Mouse (Mus musculus): ENCODE data around the gene 2410004B18Rik. TPM values are rescaled to one million over a fixed set of nuclear protein-coding genes. Genes with fewer than 3 reads are reported as not detected.

2410004B18Rik gene
- polyA plus RNA-seq, 1 experiment from 2014 or later = 38.7 TPM

GRCm38 (mm10) chr3:145950034-145950814 is 12.4 kb downstream of the 2410004B18Rik start:
- Histone ChIP-seq H3K4me3 (ENCODE audit: low read depth, low read length) (peak overlapping the region; percentile 12; the same call in 1 of the 2 replicates), H3K27ac (ENCODE audit: low read depth, low read length) (no peak overlapping the region), H3K4me2 (replicated peaks; ENCODE audit: low read depth) (peak overlapping the region; percentile 48), H3K9ac (ENCODE audit: low read depth, low read length) (no peak overlapping the region), H3K9me3 (ENCODE audit: control insufficient read depth) (no peaks in the 10 kb centered on the region), H3K27me3 (replicated peaks; ENCODE audit: control insufficient read depth, insufficient read depth, low read length) (no peaks in the 10 kb centered on the region), H3K36me3 (ENCODE audit: control insufficient read depth, insufficient read depth) (peaks cover 4% of the 10 kb centered on the region; the same call in 1 of the 2 replicates), H3K4me1 (replicated peaks; ENCODE audit: control insufficient read depth, insufficient read depth, low read length) (0 out of 2 replicates have a peak, but pooled peaks cover 7% of the 10 kb centered on the region)
- TF ChIP-seq CTCF (IDR thresholded peaks at IDR 0.05; ENCODE audit: low read depth) = peak; percentile 75
- WGBS = 6% methylated on average over 15 of the region's 15 CpGs
- ATAC-seq = peak; percentile 72

GRCm38 (mm10) chr3:145950815-145951130 is 13.0 kb downstream of the 2410004B18Rik start:
- WGBS = 25% methylated on average over 5 of the region's 5 CpGs
- H3K27ac ChIP-seq (ENCODE audit: low read depth, low read length) = no peak overlapping the region
- H3K4me2 ChIP-seq (replicated peaks; ENCODE audit: low read depth) = peak overlapping the region; percentile 48
- no peaks in the 10 kb centered on the region for H3K9me3 ChIP-seq (ENCODE audit: control insufficient read depth)
- H3K27me3 ChIP-seq (replicated peaks; ENCODE audit: control insufficient read depth, insufficient read depth, low read length) = no peaks in the 10 kb centered on the region
- 0 out of 2 replicates have a peak, but pooled peaks cover 7% of the 10 kb centered on the region for H3K4me1 ChIP-seq (replicated peaks; ENCODE audit: control insufficient read depth, insufficient read depth, low read length)
- H3K4me3 ChIP-seq (ENCODE audit: low read depth, low read length) = peak overlapping the region; percentile 12; the same call in 1 of the 2 replicates
- no peak overlapping the region for H3K9ac ChIP-seq (ENCODE audit: low read depth, low read length)
- peaks cover 2% of the 10 kb centered on the region; the same call in 1 of the 2 replicates for H3K36me3 ChIP-seq (ENCODE audit: control insufficient read depth, insufficient read depth)
- TF ChIP-seq CTCF (IDR thresholded peaks at IDR 0.05; ENCODE audit: low read depth) = no peak
- no peak for ATAC-seq

GRCm38 (mm10) chr3:145951287-145952165 is 13.7 kb downstream of the 2410004B18Rik start:
- Histone ChIP-seq H3K9ac (ENCODE audit: low read depth, low read length) (no peak overlapping the region), H3K4me2 (replicated peaks; ENCODE audit: low read depth) (no peak overlapping the region), H3K27me3 (replicated peaks; ENCODE audit: control insufficient read depth, insufficient read depth, low read length) (no peaks in the 10 kb centered on the region), H3K9me3 (ENCODE audit: control insufficient read depth) (no peaks in the 10 kb centered on the region), H3K27ac (ENCODE audit: low read depth, low read length) (no peak overlapping the region), H3K36me3 (ENCODE audit: control insufficient read depth, insufficient read depth) (no peaks in the 10 kb centered on the region), H3K4me1 (replicated peaks; ENCODE audit: control insufficient read depth, insufficient read depth, low read length) (0 out of 2 replicates have a peak, but pooled peaks cover 7% of the 10 kb centered on the region), H3K4me3 (ENCODE audit: low read depth, low read length) (no peak overlapping the region)
- no peak for TF ChIP-seq CTCF (IDR thresholded peaks at IDR 0.05; ENCODE audit: low read depth)
- no peak for ATAC-seq
- WGBS = 77% methylated on average over 17 of the region's 17 CpGs

GRCm38 (mm10) chr3:145952945-145953344 is 15.1 kb downstream of the 2410004B18Rik start:
- Histone ChIP-seq H3K4me1 (replicated peaks; ENCODE audit: control insufficient read depth, insufficient read depth, low read length) (0 out of 2 replicates have a peak, but pooled peaks cover 7% of the 10 kb centered on the region), H3K27ac (ENCODE audit: low read depth, low read length) (no peak overlapping the region), H3K4me3 (ENCODE audit: low read depth, low read length) (no peak overlapping the region), H3K9me3 (ENCODE audit: control insufficient read depth) (no peaks in the 10 kb centered on the region), H3K36me3 (ENCODE audit: control insufficient read depth, insufficient read depth) (no peaks in the 10 kb centered on the region), H3K4me2 (replicated peaks; ENCODE audit: low read depth) (no peak overlapping the region), H3K9ac (ENCODE audit: low read depth, low read length) (no peak overlapping the region), H3K27me3 (replicated peaks; ENCODE audit: control insufficient read depth, insufficient read depth, low read length) (no peaks in the 10 kb centered on the region)
- WGBS = 37% methylated on average over 7 of the region's 7 CpGs
- TF ChIP-seq CTCF (IDR thresholded peaks at IDR 0.05; ENCODE audit: low read depth) = no peak
- peak; percentile 47; the same call in 1 of the 2 replicates for ATAC-seq

GRCm38 (mm10) chr3:145953411-145953810 is 15.6 kb downstream of the 2410004B18Rik start:
- H3K4me1 ChIP-seq (replicated peaks; ENCODE audit: control insufficient read depth, insufficient read depth, low read length) = 0 out of 2 replicates have a peak, but pooled peaks cover 7% of the 10 kb centered on the region
- no peak for TF ChIP-seq CTCF (IDR thresholded peaks at IDR 0.05; ENCODE audit: low read depth)

GRCm38 (mm10) chr3:145959824-145960223 is 22.0 kb downstream of the 2410004B18Rik start:
- no peak overlapping the region for H3K27ac ChIP-seq (ENCODE audit: low read depth, low read length)
- TF ChIP-seq CTCF (IDR thresholded peaks at IDR 0.05; ENCODE audit: low read depth) = no peak
- 65% methylated on average over 1 of the region's 1 CpGs for WGBS
- no peaks in the 10 kb centered on the region; the same call in 1 of the 2 replicates for H3K4me1 ChIP-seq (replicated peaks; ENCODE audit: control insufficient read depth, insufficient read depth, low read length)
- H3K4me3 ChIP-seq (ENCODE audit: low read depth, low read length) = no peak overlapping the region
- no peaks in the 10 kb centered on the region for H3K36me3 ChIP-seq (ENCODE audit: control insufficient read depth, insufficient read depth)
- no peak for ATAC-seq
- no peaks in the 10 kb centered on the region for H3K27me3 ChIP-seq (replicated peaks; ENCODE audit: control insufficient read depth, insufficient read depth, low read length)
- no peak overlapping the region for H3K4me2 ChIP-seq (replicated peaks; ENCODE audit: low read depth)
- no peaks in the 10 kb centered on the region for H3K9me3 ChIP-seq (ENCODE audit: control insufficient read depth)
- H3K9ac ChIP-seq (ENCODE audit: low read depth, low read length) = no peak overlapping the region

More at GRCm38 (mm10) chr3:145953411-145953810, 15.6 kb downstream of the 2410004B18Rik start:
- Histone ChIP-seq H3K4me3 (ENCODE audit: low read depth, low read length) (no peak overlapping the region), H3K36me3 (ENCODE audit: control insufficient read depth, insufficient read depth) (no peaks in the 10 kb centered on the region), H3K4me2 (replicated peaks; ENCODE audit: low read depth) (no peak overlapping the region), H3K9me3 (ENCODE audit: control insufficient read depth) (no peaks in the 10 kb centered on the region), H3K27ac (ENCODE audit: low read depth, low read length) (no peak overlapping the region), H3K9ac (ENCODE audit: low read depth, low read length) (no peak overlapping the region), H3K27me3 (replicated peaks; ENCODE audit: control insufficient read depth, insufficient read depth, low read length) (no peaks in the 10 kb centered on the region)
- WGBS = 37% methylated on average over 2 of the region's 2 CpGs
- no peak for ATAC-seq
